Mouse (Mus musculus): ENCODE results near the gene Gas6.

Gas6 gene

GRCm38 (mm10) chr8:13461085-13461765 lies 33.1 kb downstream of the Gas6 start:
- no peak for DNase-seq (ENCODE audit: low spot score in 2 of 2)

DNA sequence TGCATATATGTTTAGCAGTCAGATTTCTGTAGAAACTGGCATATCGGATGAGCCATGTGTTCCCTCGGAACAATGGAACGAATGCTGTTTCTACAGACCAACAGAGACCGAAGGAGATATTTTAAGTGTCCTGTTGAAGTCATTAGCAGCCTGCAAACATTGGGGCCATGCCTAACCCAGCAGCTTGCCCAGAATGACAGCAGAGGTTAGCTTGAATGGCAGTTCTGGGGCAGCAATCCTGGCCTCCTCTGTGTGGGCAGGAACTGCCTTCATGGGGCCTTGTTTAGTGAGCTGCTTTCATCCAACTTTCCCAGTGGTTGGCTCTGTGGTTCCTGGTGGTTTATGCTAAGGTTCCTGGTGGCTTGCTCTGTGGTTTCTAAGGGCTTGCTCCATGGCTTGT lies 34.9 kb downstream of the Gas6 start:
- peak; percentile 24 to 29 for DNase-seq (ENCODE audit: low spot score in 2 of 2)

DNA sequence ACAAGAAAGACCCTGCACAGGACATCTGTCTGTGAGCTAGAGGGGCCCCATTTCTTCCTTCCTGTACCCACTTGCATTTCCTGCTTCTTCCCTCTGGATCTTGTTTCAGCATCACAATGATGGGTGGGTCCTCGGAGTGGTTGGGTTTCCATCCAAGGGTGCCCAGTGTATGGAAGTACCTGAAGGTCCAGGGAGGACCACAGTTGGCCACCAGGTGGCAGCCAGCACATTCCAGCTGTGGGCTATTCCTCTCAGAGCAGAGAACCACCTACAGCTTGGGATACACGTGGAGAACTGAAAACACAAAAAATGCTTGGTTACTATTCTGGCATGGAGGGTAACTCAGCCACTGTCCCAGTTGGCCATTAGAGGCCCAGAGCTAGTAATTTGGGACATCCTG lies 39.0 kb downstream of the Gas6 start:
- DNase-seq (ENCODE audit: low spot score in 2 of 2) = peak; percentile 34 to 63

GRCm38 (mm10) chr8:13454341-13455113 lies 39.8 kb downstream of the Gas6 start:
- DNase-seq (ENCODE audit: low spot score in 2 of 2) = no peak

GRCm38 (mm10) chr8:13451747-13452277 lies 42.5 kb downstream of the Gas6 start:
- no peak for DNase-seq (ENCODE audit: low spot score in 2 of 2)

DNA sequence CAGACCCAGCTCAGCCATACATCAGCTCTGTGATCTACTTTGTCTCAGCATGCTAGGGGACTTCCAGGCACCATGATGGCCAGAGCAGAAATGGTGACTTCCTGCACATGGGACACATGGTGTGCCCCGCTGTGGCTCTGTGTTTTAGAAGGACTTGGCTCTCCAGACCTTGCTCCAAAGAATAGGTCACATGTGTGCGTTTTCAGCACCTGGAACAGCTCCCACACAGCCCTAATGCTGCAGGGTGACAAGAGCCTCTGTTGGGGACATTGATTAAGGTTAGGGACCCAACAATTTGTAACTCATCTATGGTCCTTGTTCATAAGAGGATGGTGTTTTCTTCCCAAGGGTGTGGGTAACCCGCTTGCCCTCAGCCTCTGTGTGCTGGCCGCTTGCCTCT lies 46.1 kb downstream of the Gas6 start:
- DNase-seq (ENCODE audit: low spot score in 2 of 2) = no peak

GRCm38 (mm10) chr8:13446456-13446855 lies 47.8 kb downstream of the Gas6 start:
- DNase-seq (ENCODE audit: low spot score in 2 of 2) = no peak

DNA sequence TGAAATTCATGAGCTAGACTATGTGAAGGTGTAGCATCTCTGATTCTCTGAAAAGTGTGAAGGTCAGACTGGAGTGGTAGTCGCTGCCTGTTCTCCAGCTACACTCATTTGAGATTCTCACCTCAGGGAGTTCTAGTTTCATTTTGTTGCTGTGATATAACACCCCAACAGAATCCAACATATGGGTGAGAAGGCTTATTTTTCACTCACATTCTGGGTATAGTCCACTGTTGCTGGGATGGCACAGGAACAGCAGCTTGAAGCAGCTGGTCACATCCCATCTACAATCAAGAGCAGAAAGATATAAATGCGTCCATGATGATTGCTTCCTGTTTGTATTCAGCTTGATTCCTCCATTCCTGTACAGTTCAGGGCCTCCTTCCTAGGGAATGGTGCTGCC lies 52.1 kb downstream of the Gas6 start:
- DNase-seq (ENCODE audit: low spot score in 2 of 2) = no peak

GRCm38 (mm10) chr8:13437531-13437930 lies 56.8 kb downstream of the Gas6 start:
- DNase-seq (ENCODE audit: low spot score in 2 of 2) = no peak

- DNase-seq (ENCODE audit: low spot score in 2 of 2) = no peak
Observed at GRCm38 (mm10) chr8:13436052-13436451, 58.2 kb downstream of the Gas6 start.

DNA sequence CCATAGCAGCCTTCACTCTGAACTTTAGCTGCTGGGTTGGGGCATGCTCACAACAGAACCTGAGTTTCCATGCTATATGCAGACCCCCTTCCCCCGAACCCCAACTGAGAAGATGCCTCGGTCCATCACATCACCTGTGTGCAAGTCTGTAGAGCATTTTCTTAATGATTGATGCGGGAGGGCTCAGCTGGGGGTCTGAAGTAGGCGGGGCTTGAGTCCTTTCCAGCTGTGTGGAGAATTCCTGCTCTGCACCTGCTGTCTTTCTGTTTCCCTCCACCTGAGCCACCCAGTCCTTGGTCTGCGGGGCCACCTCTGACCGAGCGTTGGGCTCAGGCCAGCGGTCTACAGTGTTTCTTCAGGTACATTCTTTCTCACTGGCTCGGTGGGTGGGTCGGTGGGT lies 59.4 kb downstream of the Gas6 start, which contains the start of gene Tmem255b:
TSS of gene Tmem255b (plus strand) at position 301 of the 400 bp plus-strand sequence.
- no peak for DNase-seq (ENCODE audit: low spot score in 2 of 2)

- no peak for DNase-seq (ENCODE audit: low spot score in 2 of 2)
Observed at GRCm38 (mm10) chr8:13433130-13433529, 61.2 kb downstream of the Gas6 start.

DNA sequence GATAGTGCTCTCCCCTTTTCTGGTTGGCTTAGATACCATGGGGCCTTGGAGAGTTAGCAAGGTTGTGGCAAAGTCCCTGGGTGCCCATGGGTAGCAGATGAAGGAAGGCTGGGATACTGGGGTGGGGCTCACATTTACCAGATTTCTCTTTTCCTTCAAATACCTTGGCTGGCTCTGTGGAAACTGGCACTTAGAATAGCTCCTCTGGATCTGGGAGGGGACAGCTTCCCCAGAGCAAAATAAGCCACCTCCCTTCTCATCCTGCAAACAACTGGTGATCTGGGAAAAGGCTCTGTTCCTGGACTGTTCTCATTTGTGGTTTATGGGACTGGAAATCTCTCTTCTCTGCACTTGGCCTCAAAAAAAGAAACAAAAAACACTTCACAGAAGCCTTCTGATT lies 63.4 kb downstream of the Gas6 start:
- peak in 1 of 2 experiments; percentile 69 for DNase-seq (ENCODE audit: low spot score in 2 of 2)

GRCm38 (mm10) chr8:13430412-13430811 lies 63.9 kb downstream of the Gas6 start:
- no peak for DNase-seq (ENCODE audit: low spot score in 2 of 2)

GRCm38 (mm10) chr8:13428156-13428555 lies 66.1 kb downstream of the Gas6 start:
- DNase-seq (ENCODE audit: low spot score in 2 of 2) = no peak

DNA sequence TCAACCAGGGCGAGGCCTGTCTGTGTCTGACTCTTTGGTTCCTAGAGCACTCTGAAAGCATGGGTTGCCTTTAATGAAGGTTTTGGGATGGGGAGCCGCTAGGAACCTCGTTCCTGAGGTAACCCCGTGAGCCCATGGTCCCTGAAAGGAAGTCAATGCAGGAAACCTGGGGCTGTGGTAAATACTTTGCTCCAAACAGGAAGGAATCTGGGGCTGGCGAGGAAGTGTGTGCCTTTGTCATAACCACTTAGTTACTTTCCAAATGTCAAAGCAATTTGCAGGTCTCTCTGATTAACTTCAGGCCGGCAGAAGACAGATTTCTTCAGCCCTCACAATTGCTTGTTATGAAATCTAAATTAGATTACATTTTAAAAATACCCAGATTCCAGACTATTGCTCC lies 66.9 kb downstream of the Gas6 start:
- DNase-seq (ENCODE audit: low spot score in 2 of 2) = peak in 1 of 2 experiments; percentile 60

- DNase-seq (ENCODE audit: low spot score in 2 of 2) = no peak
Observed at GRCm38 (mm10) chr8:13420970-13421369, 73.3 kb downstream of the Gas6 start.

DNA sequence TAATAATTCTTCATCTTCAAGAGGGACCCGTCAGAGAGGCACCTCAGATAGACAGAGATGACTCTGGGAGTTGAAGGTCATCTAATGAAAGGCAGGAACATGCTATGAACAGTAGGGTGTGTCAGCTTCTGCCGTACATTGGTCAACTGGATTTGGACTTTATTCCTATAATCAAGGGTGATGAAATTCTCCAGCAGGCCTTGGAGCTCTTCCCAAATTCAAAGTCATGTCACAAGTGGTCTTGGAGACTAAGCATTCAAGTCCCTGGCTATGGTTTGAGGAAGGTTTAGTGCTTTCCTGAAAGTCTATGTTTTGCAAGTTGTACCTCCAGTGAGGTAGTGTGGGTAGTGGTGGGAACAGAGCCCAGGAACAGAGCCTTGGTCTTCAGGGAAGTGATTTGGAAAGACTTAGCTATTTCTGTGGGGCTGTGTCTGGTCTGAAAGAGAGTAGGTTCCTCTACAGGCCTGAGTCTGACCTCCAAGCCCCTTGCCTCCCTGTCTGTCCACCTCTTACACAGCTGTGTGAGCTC lies 75.1 kb downstream of the Gas6 start:
- no peak for DNase-seq (ENCODE audit: low spot score in 2 of 2)

- peak in 1 of 2 experiments; percentile 45 for DNase-seq (ENCODE audit: low spot score in 2 of 2)
Observed at GRCm38 (mm10) chr8:13415879-13416278, 78.4 kb downstream of the Gas6 start.

Data from heart, adult 9 months (tissue).